Mouse (Mus musculus): Measurements from ENCODE around the gene Ccdc167. TPM values are rescaled to one million over a fixed set of nuclear protein-coding genes. Genes with fewer than 3 reads are reported as not detected.

The Ccdc167 gene
- polyA plus RNA-seq, 1 experiment = 11.0 TPM

GRCm38 (mm10) chr17:29660076-29660761 lies 56.6 kb downstream of the Ccdc167 start, which contains the start of gene Cmtr1:
Gene Cmtr1, plus strand, starts transcription at chr17:29660595.
- TF ChIP-seq CTCF (IDR thresholded peaks at IDR 0.05; ENCODE audit: borderline replicate concordance, insufficient read depth, low read length) (no peak), POLR2A (IDR thresholded peaks at IDR 0.05; ENCODE audit: low read depth, low read length) (peak; percentile 88)

DNA sequence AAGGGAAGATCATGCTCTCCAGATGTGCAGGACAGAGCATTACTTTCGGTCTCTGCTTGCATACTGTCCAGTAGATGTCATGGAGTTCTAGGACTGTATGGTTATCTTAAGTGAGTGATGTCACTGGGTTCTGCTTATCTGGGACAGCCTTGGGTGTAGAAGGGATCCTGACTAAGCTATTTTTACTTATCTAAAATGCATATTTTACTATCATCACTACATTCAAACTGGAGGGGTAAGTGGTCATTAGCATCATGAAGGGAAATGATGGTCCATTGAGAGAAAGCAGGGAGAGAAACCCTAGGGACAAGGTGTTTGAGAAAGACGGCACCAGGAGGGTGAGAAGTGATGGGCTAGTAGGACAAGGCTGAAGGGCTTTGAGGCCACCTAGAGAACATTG lies 58.6 kb downstream of the Ccdc167 start:
- H3K27ac ChIP-seq (ENCODE audit: insufficient read depth, low read length) = no peak overlapping the region
- TF ChIP-seq CTCF (IDR thresholded peaks at IDR 0.05; ENCODE audit: borderline replicate concordance, insufficient read depth, low read length) = no peak
- no peaks in the 10 kb centered on the region; the same call in 1 of the 2 replicates for H3K4me1 ChIP-seq (ENCODE audit: control insufficient read depth, insufficient read depth, low read length)
- no peak overlapping the region for H3K4me3 ChIP-seq (ENCODE audit: insufficient read depth, low read length)

More at GRCm38 (mm10) chr17:29660076-29660761, 56.6 kb downstream of the Ccdc167 start, which contains the start of gene Cmtr1:
- Histone ChIP-seq H3K4me1 (ENCODE audit: control insufficient read depth, insufficient read depth, low read length) (no peaks in the 10 kb centered on the region; the same call in 1 of the 2 replicates), H3K27ac (ENCODE audit: insufficient read depth, low read length) (peak within 1 kb of the TSS; percentile 84), H3K4me3 (ENCODE audit: insufficient read depth, low read length) (peak within 1 kb of the TSS; percentile 83)

- H3K4me3 ChIP-seq (ENCODE audit: insufficient read depth, low read length) = no peak overlapping the region
- TF ChIP-seq CTCF (IDR thresholded peaks at IDR 0.05; ENCODE audit: borderline replicate concordance, insufficient read depth, low read length) (no peak), POLR2A (IDR thresholded peaks at IDR 0.05; ENCODE audit: low read depth, low read length) (no peak)
These were observed 74.6 kb downstream of the Ccdc167 start for GRCm38 (mm10) chr17:29642219-29642618.

GRCm38 (mm10) chr17:29640971-29641370 lies 75.9 kb downstream of the Ccdc167 start:
- no peaks in the 10 kb centered on the region for H3K4me1 ChIP-seq (ENCODE audit: control insufficient read depth, insufficient read depth, low read length)
- no peak overlapping the region for H3K4me3 ChIP-seq (ENCODE audit: insufficient read depth, low read length)
- no peak overlapping the region for H3K27ac ChIP-seq (ENCODE audit: insufficient read depth, low read length)
- TF ChIP-seq POLR2A (IDR thresholded peaks at IDR 0.05; ENCODE audit: low read depth, low read length) (no peak), CTCF (IDR thresholded peaks at IDR 0.05; ENCODE audit: borderline replicate concordance, insufficient read depth, low read length) (no peak)

More at GRCm38 (mm10) chr17:29642219-29642618, 74.6 kb downstream of the Ccdc167 start:
- H3K4me1 ChIP-seq (ENCODE audit: control insufficient read depth, insufficient read depth, low read length) = no peaks in the 10 kb centered on the region
- H3K27ac ChIP-seq (ENCODE audit: insufficient read depth, low read length) = no peak overlapping the region

- H3K27ac ChIP-seq (ENCODE audit: insufficient read depth, low read length) = no peak overlapping the region
- H3K4me1 ChIP-seq (ENCODE audit: control insufficient read depth, insufficient read depth, low read length) = no peaks in the 10 kb centered on the region
- H3K4me3 ChIP-seq (ENCODE audit: insufficient read depth, low read length) = no peak overlapping the region
- TF ChIP-seq CTCF (IDR thresholded peaks at IDR 0.05; ENCODE audit: borderline replicate concordance, insufficient read depth, low read length) (no peak), POLR2A (IDR thresholded peaks at IDR 0.05; ENCODE audit: low read depth, low read length) (no peak)
These were observed 78.9 kb downstream of the Ccdc167 start for GRCm38 (mm10) chr17:29637895-29638294.

DNA sequence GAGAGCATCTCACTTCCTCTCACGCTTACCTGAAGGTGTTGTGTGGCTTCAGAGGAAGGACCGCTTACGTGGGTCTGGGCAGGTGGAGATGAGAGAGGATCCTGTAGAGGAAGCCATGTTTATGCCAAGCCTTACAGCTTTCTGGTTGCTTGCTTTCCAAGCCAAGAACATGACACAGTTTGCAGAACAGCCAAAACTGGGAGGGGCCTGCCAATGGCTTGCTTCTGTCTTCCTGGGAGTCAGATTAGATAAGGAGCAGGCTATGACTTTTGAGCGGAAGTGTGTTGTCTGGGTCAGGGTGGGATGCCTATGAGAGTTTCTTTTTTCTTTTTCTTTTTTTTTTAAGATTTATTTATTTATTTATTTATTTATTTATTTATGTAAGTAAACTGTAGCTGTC lies 79.5 kb downstream of the Ccdc167 start:
- Histone ChIP-seq H3K27ac (ENCODE audit: insufficient read depth, low read length) (no peak overlapping the region), H3K4me3 (ENCODE audit: insufficient read depth, low read length) (no peak overlapping the region), H3K4me1 (ENCODE audit: control insufficient read depth, insufficient read depth, low read length) (no peaks in the 10 kb centered on the region)
- TF ChIP-seq POLR2A (IDR thresholded peaks at IDR 0.05; ENCODE audit: low read depth, low read length) (no peak), CTCF (IDR thresholded peaks at IDR 0.05; ENCODE audit: borderline replicate concordance, insufficient read depth, low read length) (no peak)

Other genes starting within 250 kb of the Ccdc167 start
- 27.5 and 30.7 TPM in 2 replicates for gene Pim1, start 226.3 kb downstream of the Ccdc167 start, polyA plus RNA-seq (2011; ENCODE audit: insufficient read length, low read depth, missing spikeins)
- not detected in 2 replicates for gene Gm17657, start 167.4 kb downstream of the Ccdc167 start, polyA plus RNA-seq (2011; ENCODE audit: insufficient read length, low read depth, missing spikeins)
- 10.7 and 13.6 TPM in 2 replicates for gene Tbc1d22b, start 167.3 kb downstream of the Ccdc167 start, polyA plus RNA-seq (2011; ENCODE audit: insufficient read length, low read depth, missing spikeins)
- not detected in 2 replicates for gene Tmem217, start 164.7 kb downstream of the Ccdc167 start, polyA plus RNA-seq (2011; ENCODE audit: insufficient read length, low read depth, missing spikeins)
- gene Rnf8, start 102.3 kb downstream of the Ccdc167 start, polyA plus RNA-seq (2011; ENCODE audit: insufficient read length, low read depth, missing spikeins) = 22.9 and 32.4 TPM in 2 replicates
- gene Gm28043, start 102.2 kb downstream of the Ccdc167 start, polyA plus RNA-seq (2011; ENCODE audit: insufficient read length, low read depth, missing spikeins) = 2.1 and 2.7 TPM in 2 replicates
- gene Cmtr1, start 56.4 kb downstream of the Ccdc167 start, polyA plus RNA-seq (2011; ENCODE audit: insufficient read length, low read depth, missing spikeins) = 68.9 and 76.3 TPM in 2 replicates

Measured in embryonic fibroblast, embryonic 13.5 days (primary cell).